Mouse (Mus musculus): ENCODE measurements around the gene Zfp963.
"Not testable (repeated sequence)": the region's sequence is repeated elsewhere in the genome, so short reads cannot be mapped to it uniquely, and the experiment has no call there.

The Zfp963 gene

DNA sequence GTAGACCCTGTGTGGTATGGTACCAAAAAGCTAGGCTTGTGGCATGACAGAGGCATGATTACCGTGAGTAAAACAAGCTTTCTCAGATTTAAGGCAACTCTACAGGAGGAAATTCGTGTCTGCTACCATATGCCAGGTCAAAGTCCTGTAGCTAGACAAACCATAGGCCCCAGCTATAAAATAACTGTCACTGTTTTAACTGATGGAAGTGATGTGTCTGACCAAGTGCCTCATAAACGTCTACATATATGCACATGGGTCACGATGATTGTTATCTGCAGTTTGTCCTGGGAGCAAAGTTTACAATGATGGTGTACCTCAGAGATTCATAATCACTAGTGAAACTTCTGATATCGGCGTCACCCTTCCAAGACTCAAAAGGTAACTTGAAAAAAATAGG lies 9.0 kb downstream of the Zfp963 start:
- no peak for DNase-seq (ENCODE audit: low spot score)

DNA sequence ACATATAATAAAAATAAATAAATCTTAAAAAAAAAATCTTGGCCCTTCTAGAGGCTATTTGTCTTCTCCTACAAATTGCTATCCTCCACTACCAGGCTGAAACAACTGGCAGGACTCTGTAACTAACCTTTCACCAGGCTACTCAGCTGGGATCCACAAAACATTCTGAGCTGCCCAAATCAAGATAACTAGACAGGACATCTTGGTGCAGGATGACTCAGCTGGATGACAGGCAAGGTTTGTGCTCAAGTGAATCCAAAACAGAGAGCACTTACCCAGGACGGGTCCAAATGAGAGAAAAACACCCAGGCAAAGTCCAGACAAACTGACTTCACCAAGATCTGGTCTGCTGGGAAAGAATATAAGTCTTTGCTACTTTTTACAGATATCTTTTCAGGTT lies 14.3 kb downstream of the Zfp963 start:
- DNase-seq (ENCODE audit: low spot score): no peak

DNA sequence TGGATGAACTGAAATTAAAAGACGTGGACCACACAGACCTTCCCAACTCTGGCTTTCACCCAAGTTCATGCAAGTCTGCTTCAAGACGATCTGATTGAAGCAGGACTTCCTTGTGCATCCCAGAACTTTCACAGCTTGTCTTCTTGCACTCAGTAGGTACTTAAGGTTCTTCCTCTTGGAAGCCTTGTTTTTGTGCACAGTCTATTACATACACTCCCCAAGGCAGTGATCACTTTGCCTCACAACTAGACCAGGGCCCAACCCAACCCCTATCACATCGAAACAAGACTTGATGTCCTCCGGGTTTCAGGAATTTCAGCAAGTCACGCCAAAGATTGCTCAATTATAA lies 32.6 kb downstream of the Zfp963 start:
- no peak for DNase-seq (ENCODE audit: low spot score)

DNA sequence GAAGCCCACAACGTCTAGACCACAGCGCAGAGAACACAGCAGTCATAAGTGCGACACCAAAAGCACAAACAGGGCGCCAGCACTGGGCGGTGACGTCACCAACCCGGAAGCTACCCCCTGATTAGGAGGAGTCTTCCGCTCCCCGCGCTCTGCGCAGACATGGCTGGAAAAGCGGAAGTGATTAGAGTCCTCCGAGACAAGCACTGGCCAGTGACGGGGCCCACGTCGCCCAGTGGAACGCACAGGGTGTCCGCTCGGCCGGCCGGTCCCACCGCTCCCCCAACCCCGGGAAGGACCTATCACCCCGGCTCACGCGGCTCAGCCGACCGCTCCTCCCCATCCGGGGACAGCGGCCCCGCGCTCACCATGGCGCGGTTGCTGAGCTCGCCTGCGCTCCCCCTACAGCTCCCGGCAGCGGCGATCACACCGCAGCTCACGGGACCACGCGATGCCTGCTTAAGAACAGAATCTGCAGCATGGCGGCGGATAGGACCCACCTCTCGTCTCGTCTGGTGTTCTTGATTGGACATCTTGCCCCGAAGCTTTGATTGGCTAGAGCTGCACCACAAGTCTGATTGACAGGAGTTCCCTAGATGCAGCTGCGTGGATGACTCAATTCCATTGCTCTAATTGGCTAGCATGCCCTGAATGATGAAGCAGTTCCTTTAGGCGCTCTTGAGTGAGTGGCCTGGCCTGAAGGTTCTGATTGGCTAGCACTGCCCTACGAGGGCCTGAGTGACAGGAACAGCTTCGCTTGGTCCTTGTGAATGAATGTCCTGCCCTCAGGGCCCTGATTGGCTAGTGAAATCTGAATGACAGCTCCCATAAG lies 33.2 kb downstream of the Zfp963 start:
- DNase-seq (ENCODE audit: low spot score): peak; percentile 99

GRCm38 (mm10) chr8:69715366-69715765 lies 34.4 kb downstream of the Zfp963 start:
- no peak for DNase-seq (ENCODE audit: low spot score)

DNA sequence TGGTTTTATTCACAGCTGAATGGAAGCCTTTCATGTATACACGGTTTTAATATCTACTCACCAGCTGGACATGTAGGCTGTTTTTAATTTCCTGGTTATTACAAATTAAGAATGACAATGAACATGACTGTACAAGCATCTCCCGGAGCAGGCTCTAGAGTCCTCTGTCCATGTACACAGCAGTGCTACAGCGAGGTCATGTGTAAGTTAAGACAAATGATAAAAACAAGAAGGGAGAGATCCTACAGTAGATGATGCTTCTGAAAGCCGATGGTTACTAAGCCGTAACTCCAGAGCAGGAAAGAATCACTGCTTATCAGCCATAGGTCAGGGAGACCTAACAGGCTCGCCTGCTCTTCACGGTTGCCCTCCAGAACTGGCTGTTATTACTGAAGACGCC lies 36.3 kb downstream of the Zfp963 start:
- DNase-seq (ENCODE audit: low spot score): no peak

GRCm38 (mm10) chr8:69710624-69711023 lies 39.1 kb downstream of the Zfp963 start, which contains the start of gene Zfp869:
Gene Zfp869 (minus strand): TSS chr8:69710724.
- DNase-seq (ENCODE audit: low spot score): not testable (repeated sequence)

DNA sequence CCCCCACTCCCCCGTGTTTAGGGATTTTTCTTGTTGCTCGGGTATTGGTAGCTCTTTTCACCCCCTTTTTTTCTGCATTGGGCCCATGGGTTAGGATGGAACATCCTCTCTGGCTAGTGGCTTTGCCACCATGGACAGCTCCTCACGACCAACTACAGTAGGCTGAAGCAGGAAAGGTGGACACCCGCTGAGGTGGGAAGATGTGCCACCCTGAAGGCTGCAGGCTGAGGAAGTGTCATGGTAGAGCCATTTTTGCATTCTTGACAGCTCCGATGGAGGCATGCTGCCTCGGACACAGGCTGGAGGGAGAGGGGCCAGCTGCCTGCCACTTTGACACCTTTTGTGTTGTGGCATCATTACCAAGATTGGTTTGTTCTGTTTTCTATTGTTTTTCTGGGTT lies 48.0 kb downstream of the Zfp963 start:
- DNase-seq (ENCODE audit: low spot score): no peak
